Mouse (Mus musculus) heart, postnatal 14 days (tissue): ENCODE data around the gene Gm13084. TPM values are rescaled to one million over a fixed set of nuclear protein-coding genes. Genes with fewer than 3 reads are reported as not detected.
"Not testable (repeated sequence)": the region's sequence is repeated elsewhere in the genome, so short reads cannot be mapped to it uniquely, and the experiment has no call there.

Experiments used
- DNase-seq, 2 experiments: peaks; one replicate each; pipeline ENCODE4 v3.0.0; 2021 to 2022
- intact Hi-C: fragments of 180-260 bp; cut with DNase I; formaldehyde crosslinking; loops from one replicate; pipeline ENCODE4 v1.15.1; 2025
- long read RNA-seq, 2 experiments: library from polyadenylated mRNA; stranded (forward); transcript quantifications; one replicate each; pipeline ENCODE4 v2.0.0; 2021
- total RNA-seq, 2 experiments: library from RNA; stranded (reverse); gene quantifications; 2 replicates each; pipeline ENCODE4 v1.2.3; 2021

Gm13084 gene
- not detected for total RNA-seq
- long read RNA-seq, experiment 1 = 0 reads
- long read RNA-seq, experiment 2 = 0 reads

- DNase-seq = no peak
- intact Hi-C loops = no loop called here
Observed at GRCm38 (mm10) chr4:143815993-143816392, at the start of gene Gm13084. Gm13084 (minus strand) TSS chr4:143816093.

- intact Hi-C loops, DNase-seq: not testable (repeated sequence)
Observed at GRCm38 (mm10) chr4:143846197-143846596, 30.3 kb upstream of the Gm13084 start, which contains the start of gene Gm13103. Gm13103 (plus strand) TSS chr4:143846497.

GRCm38 (mm10) chr4:143789052-143789451 is 26.8 kb downstream of the Gm13084 start, which contains the start of gene Gm13023:
Gm13023 (plus strand) TSS chr4:143789352.
- intact Hi-C loops, DNase-seq: not testable (repeated sequence)

Other genes with a start within 250 kb of the Gm13084 start
- not detected for gene Gm13083, start 201.1 kb downstream of the Gm13084 start, total RNA-seq
- gene Gm13088, start 158.8 kb downstream of the Gm13084 start, total RNA-seq = not detected
- not detected for gene Gm13089, start 113.4 kb downstream of the Gm13084 start, total RNA-seq
- not detected for gene Gm13078, start 96.6 kb downstream of the Gm13084 start, total RNA-seq
- gene Gm13023, start 26.7 kb downstream of the Gm13084 start, total RNA-seq = not detected
- gene Gm13103, start 30.4 kb upstream of the Gm13084 start, total RNA-seq = not detected
- gene Pramef6, start 84.3 kb upstream of the Gm13084 start, total RNA-seq = not detected
- not detected for gene Pramef25, start 134.9 kb upstream of the Gm13084 start, total RNA-seq
- gene Gm13101, start 150.9 kb upstream of the Gm13084 start, total RNA-seq = not detected
- not detected for gene Pramef17, start 178.3 kb upstream of the Gm13084 start, total RNA-seq
- not detected for gene Pramel4, start 243.0 kb upstream of the Gm13084 start, total RNA-seq